ENCODE assay signal across 31 mouse cellular contexts in genomic region chr19:4737866-4738265, GRCm38 (mm10). TPM values are rescaled to one million over a fixed set of nuclear protein-coding genes. Genes with fewer than 3 reads are reported as not detected.
"Had no signal": no experiment of that assay in that cellular context is flagged by ENCODE, and none has a peak within 500 bp of the region (broad histone marks: within the 10 kb centered on the region; RNA-seq: fewer than 3 reads in every experiment).

No protein-coding gene starts in this region.

- DNase-seq: gastrocnemius, adult 2 months; gastrocnemius, postnatal 10 days; gastrocnemius, postnatal 25 days; kidney, adult 11 months; kidney, adult 2 months; kidney, adult 9 months; kidney, postnatal 14 days; kidney, postnatal 36 days; layer of hippocampus, adult 9-11 months; layer of hippocampus, postnatal 36 days; lung, adult 18-20 months had no signal

- H3K4me3 ChIP-seq: gastrocnemius, adult 2 months; heart, embryonic 13.5 days; heart, embryonic 15.5 days; hindbrain, embryonic 10.5 days; hindbrain, embryonic 12.5 days; kidney, embryonic 15.5 days; left cerebral cortex, adult 2 months; limb, embryonic 10.5 days; limb, embryonic 12.5 days; liver, embryonic 12.5 days had no signal

- H3K27ac ChIP-seq: gastrocnemius, adult 2 months; heart, embryonic 13.5 days; heart, embryonic 15.5 days; hindbrain, embryonic 10.5 days; hindbrain, embryonic 12.5 days; hindbrain, embryonic 14.5 days; kidney, embryonic 15.5 days; kidney, postnatal 0 days; left cerebral cortex, adult 2 months; limb, embryonic 10.5 days; limb, embryonic 12.5 days; liver, embryonic 12.5 days; liver, embryonic 14.5 days had no signal

- H3K4me2 ChIP-seq: heart, embryonic 13.5 days; heart, embryonic 15.5 days; hindbrain, embryonic 12.5 days; hindbrain, embryonic 14.5 days; kidney, embryonic 15.5 days; limb, embryonic 12.5 days; liver, embryonic 12.5 days had no signal

- H3K27me3 ChIP-seq: heart, embryonic 13.5 days; heart, embryonic 15.5 days; hindbrain, embryonic 12.5 days; kidney, embryonic 15.5 days; limb, embryonic 12.5 days had no signal

- ATAC-seq: hindbrain, embryonic 16.5 days; inflammation-experienced regulatory T-cells, adult 6 months; intestine, embryonic 16.5 days; liver, embryonic 12.5 days had no signal

- H3K9me3 ChIP-seq: heart, embryonic 13.5 days; heart, embryonic 15.5 days; hindbrain, embryonic 10.5 days; hindbrain, embryonic 12.5 days; kidney, embryonic 15.5 days; limb, embryonic 10.5 days; limb, embryonic 12.5 days; liver, embryonic 12.5 days had no signal

- H3K36me3 ChIP-seq: heart, embryonic 15.5 days; liver, embryonic 12.5 days had no signal

- H3K9ac ChIP-seq: heart, embryonic 13.5 days; heart, embryonic 15.5 days; hindbrain, embryonic 12.5 days; hindbrain, embryonic 14.5 days; kidney, embryonic 15.5 days; limb, embryonic 12.5 days; liver, embryonic 12.5 days; liver, embryonic 14.5 days had no signal

- H3K4me1 ChIP-seq: heart, embryonic 13.5 days; heart, embryonic 15.5 days; hindbrain, embryonic 10.5 days; hindbrain, embryonic 12.5 days; kidney, embryonic 15.5 days; limb, embryonic 10.5 days; liver, embryonic 12.5 days had no signal

RNA-seq across cellular contexts. Expression of gene Sptbn2, which starts 26.9 kb away (rescaled TPM):
- total RNA-seq: granulocyte monocyte progenitor cell, adult 5-6 weeks had no signal

RNA-seq across cellular contexts. Expression of gene Gm960, which starts 39.4 kb away (rescaled TPM):
- total RNA-seq: gastrocnemius, postnatal 25 days; gastrocnemius, postnatal 4 days; granulocyte monocyte progenitor cell, adult 5-6 weeks; heart, adult 18-20 months; heart, postnatal 36 days had no signal
- polyA plus RNA-seq: inflammation-experienced regulatory T-cells, adult 6 months; large intestine, adult 2 months had no signal
